Mouse (Mus musculus): Measurements from ENCODE around the gene Defb45. TPM values are rescaled to one million over a fixed set of nuclear protein-coding genes. Genes with fewer than 3 reads are reported as not detected.

Defb45 gene
- not detected in 2 replicates for total RNA-seq (2014; rRNA removed)
- not detected in 2 replicates for polyA plus RNA-seq (2015; fragmentation: Nextera tagmentation; extraction: Ambion mirVana)

DNA sequence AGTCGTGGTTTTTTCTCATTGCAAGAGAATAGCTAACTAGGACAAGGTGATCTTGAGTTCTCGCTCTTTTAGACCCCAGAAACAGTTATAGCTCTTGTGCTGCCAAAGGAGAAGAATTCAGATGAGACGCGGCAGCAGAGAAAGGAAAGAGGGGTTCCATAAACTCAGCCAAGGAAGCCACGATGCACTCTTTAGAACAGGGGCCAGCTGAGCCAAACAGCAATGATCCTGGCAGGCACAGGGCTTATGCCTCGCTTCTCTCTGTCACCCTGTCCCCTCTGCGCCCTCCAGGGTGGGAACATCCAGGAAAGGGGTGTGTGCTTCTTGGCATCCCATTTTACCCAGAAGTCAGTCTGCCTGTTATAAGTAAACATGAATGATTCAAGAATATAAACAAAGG is at the start of gene Defb45:
Gene Defb45 (minus strand): TSS at position 101 of the 400 bp plus-strand sequence.
- no peaks in the 10 kb centered on the region for H3K9me3 ChIP-seq (ENCODE audit: low read length)
- H3K4me2 ChIP-seq (ENCODE audit: low read depth) = no peak within 1 kb of the TSS
- no peak within 1 kb of the TSS for H3K27ac ChIP-seq (ENCODE audit: low read depth, low read length)
- H3K36me3 ChIP-seq (ENCODE audit: insufficient read depth) = no peaks in the 10 kb centered on the region
- H3K4me3 ChIP-seq (ENCODE audit: low read depth, low read length) = no peak within 1 kb of the TSS
- H3K4me1 ChIP-seq (ENCODE audit: insufficient read depth) = no peaks in the 10 kb centered on the region
- H3K9ac ChIP-seq = no peak within 1 kb of the TSS
- no peaks in the 10 kb centered on the region for H3K27me3 ChIP-seq (ENCODE audit: insufficient read depth, low read length)
- WGBS = 61% methylated on average over 7 of the region's 7 CpGs
- ATAC-seq (no peak), DNase-seq (no peak)
- no peak for TF ChIP-seq CTCF (IDR thresholded peaks at IDR 0.05; ENCODE audit: low read depth)

- H3K27me3 ChIP-seq (ENCODE audit: insufficient read depth, low read length) = no peaks in the 10 kb centered on the region
- ATAC-seq (no peak; the same call in 1 of the 2 replicates), DNase-seq (no peak)
- no peak overlapping the region for H3K9ac ChIP-seq
- 17% methylated on average over 11 of the region's 11 CpGs for WGBS
- no peak overlapping the region for H3K4me3 ChIP-seq (ENCODE audit: low read depth, low read length)
- H3K4me1 ChIP-seq (ENCODE audit: insufficient read depth) = no peaks in the 10 kb centered on the region
- no peak for TF ChIP-seq CTCF (IDR thresholded peaks at IDR 0.05; ENCODE audit: low read depth)
- H3K36me3 ChIP-seq (ENCODE audit: insufficient read depth) = no peaks in the 10 kb centered on the region
- no peak overlapping the region for H3K4me2 ChIP-seq (ENCODE audit: low read depth)
- H3K9me3 ChIP-seq (ENCODE audit: low read length) = no peaks in the 10 kb centered on the region
- H3K27ac ChIP-seq (ENCODE audit: low read depth, low read length) = no peak overlapping the region
Measured at GRCm38 (mm10) chr2:152639406-152640113, 40.4 kb upstream of the Defb45 start.

- H3K9me3 ChIP-seq (ENCODE audit: low read length) = no peaks in the 10 kb centered on the region
- H3K4me2 ChIP-seq (ENCODE audit: low read depth) = no peak overlapping the region
- H3K36me3 ChIP-seq (ENCODE audit: insufficient read depth) = no peaks in the 10 kb centered on the region
- no peak for TF ChIP-seq CTCF (IDR thresholded peaks at IDR 0.05; ENCODE audit: low read depth)
- WGBS = 61% methylated on average over 6 of the region's 6 CpGs
- ATAC-seq (no peak), DNase-seq (no peak)
- no peak overlapping the region for H3K27ac ChIP-seq (ENCODE audit: low read depth, low read length)
- H3K4me3 ChIP-seq (ENCODE audit: low read depth, low read length) = no peak overlapping the region
- H3K4me1 ChIP-seq (ENCODE audit: insufficient read depth) = no peaks in the 10 kb centered on the region
- no peaks in the 10 kb centered on the region for H3K27me3 ChIP-seq (ENCODE audit: insufficient read depth, low read length)
- H3K9ac ChIP-seq = no peak overlapping the region
Measured at GRCm38 (mm10) chr2:152638865-152639264, 39.7 kb upstream of the Defb45 start.

GRCm38 (mm10) chr2:152637381-152637780 is 38.2 kb upstream of the Defb45 start:
- Histone ChIP-seq H3K4me2 (ENCODE audit: low read depth) (no peak overlapping the region), H3K36me3 (ENCODE audit: insufficient read depth) (no peaks in the 10 kb centered on the region), H3K27me3 (ENCODE audit: insufficient read depth, low read length) (no peaks in the 10 kb centered on the region), H3K9ac (no peak overlapping the region), H3K4me3 (ENCODE audit: low read depth, low read length) (no peak overlapping the region), H3K27ac (ENCODE audit: low read depth, low read length) (no peak overlapping the region), H3K4me1 (ENCODE audit: insufficient read depth) (no peaks in the 10 kb centered on the region), H3K9me3 (ENCODE audit: low read length) (no peaks in the 10 kb centered on the region)
- no peak for ATAC-seq
- 89% methylated on average over 4 of the region's 4 CpGs for WGBS
- no peak for DNase-seq
- TF ChIP-seq CTCF (IDR thresholded peaks at IDR 0.05; ENCODE audit: low read depth) = no peak

DNA sequence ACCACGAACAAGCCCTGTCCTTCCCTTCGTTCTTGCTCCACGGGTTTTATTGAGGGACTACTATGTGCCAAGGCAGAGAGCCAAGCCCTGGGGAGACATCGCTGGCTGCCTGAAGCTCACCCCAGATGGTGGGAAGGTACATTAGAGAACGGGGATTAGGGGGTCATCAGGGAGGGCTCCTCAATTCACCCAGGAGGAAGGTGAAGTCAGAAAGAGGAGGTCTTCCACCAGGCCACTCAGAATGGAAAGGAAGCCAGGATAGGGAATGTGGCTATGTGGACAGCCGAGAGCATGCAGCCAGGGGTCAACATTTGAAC is 37.8 kb upstream of the Defb45 start:
- Histone ChIP-seq H3K27me3 (ENCODE audit: insufficient read depth, low read length) (no peaks in the 10 kb centered on the region), H3K4me3 (ENCODE audit: low read depth, low read length) (no peak overlapping the region), H3K9me3 (ENCODE audit: low read length) (no peaks in the 10 kb centered on the region), H3K36me3 (ENCODE audit: insufficient read depth) (no peaks in the 10 kb centered on the region), H3K9ac (no peak overlapping the region), H3K4me2 (ENCODE audit: low read depth) (no peak overlapping the region), H3K27ac (ENCODE audit: low read depth, low read length) (no peak overlapping the region), H3K4me1 (ENCODE audit: insufficient read depth) (no peaks in the 10 kb centered on the region)
- WGBS = 85% methylated on average over 6 of the region's 6 CpGs
- TF ChIP-seq CTCF (IDR thresholded peaks at IDR 0.05; ENCODE audit: low read depth) = no peak
- DNase-seq = no peak
- ATAC-seq = no peak

DNA sequence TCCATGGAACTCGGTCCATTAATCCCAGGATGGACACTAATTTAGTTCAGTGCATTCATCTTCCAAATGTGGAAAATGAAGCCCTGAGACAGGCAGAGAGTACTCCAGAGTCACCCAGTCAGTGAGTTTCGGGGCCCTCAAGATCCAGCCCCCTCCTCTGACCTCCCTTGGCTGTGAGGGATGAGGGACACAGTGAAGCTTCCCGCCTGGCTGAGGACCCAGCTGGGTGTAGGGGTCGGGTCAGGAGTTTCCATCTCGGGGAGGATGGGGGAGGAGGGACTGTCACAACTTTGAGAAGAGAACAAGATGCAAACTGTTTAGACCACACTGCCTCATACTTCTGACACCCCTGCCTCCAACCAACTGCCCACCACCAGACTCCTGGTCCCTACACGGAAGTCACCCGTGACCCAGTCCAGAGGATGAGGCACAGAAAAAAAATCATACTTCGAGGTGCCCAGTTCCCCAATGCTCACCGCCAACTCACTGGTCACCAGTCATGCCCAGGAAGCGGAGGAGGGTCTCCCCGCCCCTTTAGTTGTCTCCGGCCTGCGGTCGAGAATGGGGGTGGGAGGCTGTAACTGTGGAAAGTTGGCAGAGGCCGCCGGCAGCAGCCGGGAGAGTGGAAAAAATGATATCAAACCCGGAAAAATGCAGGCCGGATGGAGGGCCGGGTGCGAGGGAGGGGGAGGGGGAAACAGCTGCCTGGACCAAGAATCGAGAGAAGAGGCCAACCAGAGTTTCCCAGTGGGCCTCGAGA is 37.2 kb upstream of the Defb45 start:
- H3K27ac ChIP-seq (ENCODE audit: low read depth, low read length) = no peak overlapping the region
- H3K9me3 ChIP-seq (ENCODE audit: low read length) = no peaks in the 10 kb centered on the region
- no peak for DNase-seq
- H3K4me1 ChIP-seq (ENCODE audit: insufficient read depth) = no peaks in the 10 kb centered on the region
- H3K9ac ChIP-seq = no peak overlapping the region
- H3K27me3 ChIP-seq (ENCODE audit: insufficient read depth, low read length) = no peaks in the 10 kb centered on the region
- H3K36me3 ChIP-seq (ENCODE audit: insufficient read depth) = no peaks in the 10 kb centered on the region
- no peak for ATAC-seq
- H3K4me3 ChIP-seq (ENCODE audit: low read depth, low read length) = no peak overlapping the region
- H3K4me2 ChIP-seq (ENCODE audit: low read depth) = no peak overlapping the region
- no peak for TF ChIP-seq CTCF (IDR thresholded peaks at IDR 0.05; ENCODE audit: low read depth)
- WGBS = 82% methylated on average over 23 of the region's 23 CpGs

DNA sequence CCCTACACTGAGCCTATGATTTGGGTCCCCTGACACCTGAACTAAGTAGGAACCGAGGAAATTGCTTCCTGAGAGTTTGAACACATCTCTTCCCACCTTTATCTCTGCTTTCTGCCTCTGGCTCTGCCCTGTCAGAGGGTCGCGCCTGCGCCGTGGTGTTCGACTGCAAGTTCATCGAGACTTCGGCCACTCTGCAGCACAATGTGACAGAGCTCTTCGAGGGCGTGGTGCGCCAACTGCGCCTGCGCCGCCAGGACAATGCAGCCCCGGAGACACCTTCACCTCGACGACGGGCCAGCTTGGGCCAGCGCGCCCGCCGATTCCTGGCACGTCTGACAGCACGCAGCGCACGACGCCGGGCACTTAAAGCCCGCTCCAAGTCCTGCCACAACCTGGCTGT is 35.1 kb upstream of the Defb45 start:
- no peaks in the 10 kb centered on the region for H3K27me3 ChIP-seq (ENCODE audit: insufficient read depth, low read length)
- H3K4me3 ChIP-seq (ENCODE audit: low read depth, low read length) = no peak overlapping the region
- H3K36me3 ChIP-seq (ENCODE audit: insufficient read depth) = no peaks in the 10 kb centered on the region
- no peak for ATAC-seq
- H3K9me3 ChIP-seq (ENCODE audit: low read length) = no peaks in the 10 kb centered on the region
- no peak overlapping the region for H3K27ac ChIP-seq (ENCODE audit: low read depth, low read length)
- DNase-seq = no peak
- H3K9ac ChIP-seq = no peak overlapping the region
- 71% methylated on average over 29 of the region's 29 CpGs for WGBS
- no peak overlapping the region for H3K4me2 ChIP-seq (ENCODE audit: low read depth)
- no peaks in the 10 kb centered on the region for H3K4me1 ChIP-seq (ENCODE audit: insufficient read depth)
- no peak for TF ChIP-seq CTCF (IDR thresholded peaks at IDR 0.05; ENCODE audit: low read depth)

Data from forebrain, postnatal 0 days (tissue).